Mouse (Mus musculus) heart, embryonic 14.5 days (tissue): ENCODE results near the gene Adam17. TPM values are rescaled to one million over a fixed set of nuclear protein-coding genes. Genes with fewer than 3 reads are reported as not detected.

Experiments
- ATAC-seq: fragments of 200-750 bp; cut with Nextera tagmentation; 2 replicates; pipeline ENCODE4 v1.8.0; 2017; ENCODE audit warnings: low read depth, moderate TSS enrichment; ENCODE audit not compliant: insufficient number of reproducible peaks, insufficient read depth, low FRiP score
- H3K27ac ChIP-seq, 2 experiments: fragments of 200-500 bp in 1 of 2; fragments of 300-500 bp in 1 of 2; sonication (generic) in 1 of 2; replicated peaks in 1 of 2; 2 replicates each; pipeline ENCODE4 v1.5.1; 2012 to 2014; ENCODE audit warnings: low read depth in 2 of 2, low read length in 2 of 2, control low read depth in 1 of 2, mild to moderate bottlenecking in 1 of 2, mixed read lengths in 1 of 2; ENCODE audit not compliant: control insufficient read depth in 1 of 2, insufficient read depth in 1 of 2
- H3K27me3 ChIP-seq: fragments of 300-500 bp; sonication (generic); 2 replicates; pipeline ENCODE4 v1.6.1; 2014; ENCODE audit warnings: mild to moderate bottlenecking, low read length, control low read depth; ENCODE audit not compliant: control insufficient read depth, insufficient read depth
- H3K36me3 ChIP-seq: fragments of 300-500 bp; sonication (generic); 2 replicates; pipeline ENCODE4 v1.6.1; 2014; ENCODE audit warnings: mild to moderate bottlenecking, control low read depth, low read length, mixed read lengths; ENCODE audit not compliant: control insufficient read depth, insufficient read depth
- H3K4me1 ChIP-seq, 2 experiments: fragments of 200-500 bp in 1 of 2; fragments of 300-500 bp in 1 of 2; sonication (generic) in 1 of 2; 2 replicates each; pipeline ENCODE4 v1.6.1; 2012 to 2014; ENCODE audit warnings: low read length in 2 of 2, control low read depth in 1 of 2, mixed read lengths in 1 of 2; ENCODE audit not compliant: control insufficient read depth in 2 of 2, insufficient read depth in 2 of 2
- H3K4me2 ChIP-seq: fragments of 300-500 bp; sonication (generic); 2 replicates; pipeline ENCODE4 v1.6.1; 2014; ENCODE audit warnings: mild to moderate bottlenecking, low read length
- H3K4me3 ChIP-seq, 2 experiments: fragments of 200-500 bp in 1 of 2; fragments of 300-500 bp in 1 of 2; sonication (generic) in 1 of 2; 2 replicates each; pipeline ENCODE4 v1.5.1; 2012 to 2014; ENCODE audit warnings: low read length in 2 of 2, mild to moderate bottlenecking in 2 of 2, control low read depth in 1 of 2, low read depth in 1 of 2, moderate library complexity in 1 of 2; ENCODE audit not compliant: control insufficient read depth in 1 of 2, insufficient read depth in 1 of 2
- H3K9ac ChIP-seq: fragments of 300-500 bp; sonication (generic); 2 replicates; pipeline ENCODE4 v1.6.1; 2014; ENCODE audit warnings: mild to moderate bottlenecking, low read length
- H3K9me3 ChIP-seq: fragments of 300-500 bp; sonication (generic); 2 replicates; pipeline ENCODE4 v1.6.1; 2016; ENCODE audit warnings: low read length, control low read depth; ENCODE audit not compliant: control insufficient read depth
- WGBS: fragments of 180-500 bp; shearing (Covaris S2); extraction: QIAGEN DNeasy Blood & Tissue Kit; methylation state at CpG from one replicate; pipeline ENCODE4 v1.1.7; 2014; 5-methylcytosine and 5-hydroxymethylcytosine counted together
- polyA plus RNA-seq: library from polyadenylated mRNA; unstranded; fragments of >200 nt; fragmentation: Nextera tagmentation; extraction: Ambion mirVana; gene quantifications from 2 replicates; pipeline ENCODE4 v1.2.1, GENCODE M21; 2014

Adam17 gene
- polyA plus RNA-seq, 1 experiment from 2014 or later: 30.2 TPM

DNA sequence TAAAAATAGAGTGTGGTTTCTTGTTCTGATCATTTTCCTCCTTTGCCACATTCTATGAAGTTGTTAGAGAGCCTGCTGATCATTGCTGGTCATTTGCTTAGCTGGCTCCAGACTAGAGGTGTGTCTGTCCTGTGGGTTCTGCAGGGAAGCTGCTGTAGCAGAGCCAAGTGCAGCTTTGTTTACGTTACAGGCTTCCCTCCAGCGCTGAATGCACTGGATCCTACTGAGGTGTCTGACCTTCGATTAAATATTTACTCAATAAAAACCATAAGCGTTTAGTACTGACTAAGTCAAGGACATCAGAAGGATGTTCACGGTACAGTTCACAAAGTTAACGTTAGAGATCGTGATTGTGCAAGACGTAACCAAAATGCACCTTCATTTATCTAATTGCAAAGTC, 71.5 kb downstream of the Adam17 start:
- Histone ChIP-seq H3K4me1 (no peaks in the 10 kb centered on the region), H3K27me3 (no peaks in the 10 kb centered on the region)
- 89% methylated on average over 8 of the region's 8 CpGs for WGBS

DNA sequence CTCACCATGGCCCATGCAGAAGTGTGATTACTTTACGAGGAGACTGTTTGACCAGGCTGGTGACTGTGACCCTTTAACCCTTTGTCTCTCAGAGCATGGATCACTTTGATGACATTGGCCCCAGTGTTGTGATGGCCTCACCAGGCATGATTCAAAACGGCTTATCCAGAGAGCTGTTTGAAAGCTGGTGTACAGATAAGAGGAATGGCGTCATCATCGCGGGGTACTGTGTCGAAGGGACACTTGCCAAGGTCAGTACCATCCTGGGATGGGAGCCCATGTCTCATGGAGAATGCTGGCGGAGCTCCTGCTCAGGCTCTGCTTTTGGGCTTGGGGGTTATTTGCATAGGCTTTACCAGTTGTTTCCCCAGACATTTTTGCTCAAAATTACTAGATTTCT, 72.1 kb downstream of the Adam17 start:
- 71% methylated on average over 7 of the region's 7 CpGs for WGBS
- Histone ChIP-seq H3K27ac (no peak overlapping the region), H3K9ac (no peak overlapping the region), H3K4me3 (no peak overlapping the region), H3K36me3 (peaks cover 97% of the 10 kb centered on the region), H3K9me3 (no peaks in the 10 kb centered on the region), H3K4me1 (no peaks in the 10 kb centered on the region), H3K27me3 (no peaks in the 10 kb centered on the region), H3K4me2 (no peak overlapping the region)
- no peak for ATAC-seq

More for the DNA sequence above, 71.5 kb downstream of the Adam17 start:
- Histone ChIP-seq H3K27ac (0 out of 4 replicates have a peak overlapping the region, but pooled peaks of 1 of the 2 experiments have one; percentile 10), H3K9me3 (no peaks in the 10 kb centered on the region), H3K4me3 (no peak overlapping the region), H3K36me3 (peaks cover 97% of the 10 kb centered on the region), H3K9ac (no peak overlapping the region), H3K4me2 (no peak overlapping the region)
- no peak for ATAC-seq

DNA sequence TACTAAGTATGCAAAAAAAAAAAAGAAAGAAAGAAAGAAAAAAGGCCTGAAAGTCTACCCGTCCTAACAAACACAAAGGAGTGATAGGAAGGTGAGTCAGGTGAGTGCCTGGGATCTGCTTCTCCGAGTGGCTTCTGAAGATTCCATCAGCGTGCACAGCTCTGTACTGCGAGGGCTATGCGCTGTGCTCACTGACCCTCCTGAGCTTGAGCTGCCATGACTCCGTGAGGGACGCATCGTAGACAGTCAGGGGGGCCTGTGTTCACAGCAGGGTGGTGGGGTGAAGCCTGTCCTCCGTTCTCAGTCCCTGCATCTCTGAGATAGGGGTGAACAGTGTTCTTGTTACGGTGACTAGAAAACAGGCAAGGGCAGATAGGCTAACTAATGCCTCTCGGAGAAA, 74.6 kb downstream of the Adam17 start:
- WGBS: 88% methylated on average over 11 of the region's 11 CpGs
- Histone ChIP-seq H3K4me2 (no peak overlapping the region), H3K9me3 (no peaks in the 10 kb centered on the region), H3K9ac (no peak overlapping the region), H3K4me3 (no peak overlapping the region), H3K36me3 (peaks cover 96% of the 10 kb centered on the region), H3K27me3 (no peaks in the 10 kb centered on the region), H3K4me1 (no peaks in the 10 kb centered on the region), H3K27ac (no peak overlapping the region)
- no peak for ATAC-seq

DNA sequence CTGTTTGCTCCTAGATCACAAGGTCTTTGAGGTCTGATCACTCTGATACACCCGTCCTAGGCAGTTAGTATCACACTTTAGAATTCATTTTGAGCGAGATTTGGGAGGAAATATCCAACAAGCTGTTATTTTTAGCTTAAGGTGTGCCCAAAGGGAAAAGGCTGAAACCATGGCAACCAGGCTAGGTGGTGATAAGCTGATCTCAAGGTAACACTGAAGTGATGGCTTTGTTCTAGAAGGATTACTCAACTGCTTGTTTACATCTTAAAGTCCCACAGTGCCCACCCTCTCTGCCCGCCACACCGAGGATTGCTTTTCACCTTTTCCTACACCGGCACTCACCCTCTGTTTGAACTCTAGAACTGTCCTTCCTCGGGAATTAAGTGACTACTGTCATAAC, 83.8 kb downstream of the Adam17 start:
- Histone ChIP-seq H3K9me3 (no peaks in the 10 kb centered on the region), H3K4me2 (no peak overlapping the region), H3K27ac (no peak overlapping the region), H3K4me1 (peaks cover 8 to 18% of the 10 kb centered on the region in 2 experiments), H3K9ac (no peak overlapping the region), H3K27me3 (no peaks in the 10 kb centered on the region), H3K4me3 (no peak overlapping the region), H3K36me3 (peaks cover 48% of the 10 kb centered on the region)
- no peak for ATAC-seq
- 79% methylated on average over 6 of the region's 6 CpGs for WGBS

DNA sequence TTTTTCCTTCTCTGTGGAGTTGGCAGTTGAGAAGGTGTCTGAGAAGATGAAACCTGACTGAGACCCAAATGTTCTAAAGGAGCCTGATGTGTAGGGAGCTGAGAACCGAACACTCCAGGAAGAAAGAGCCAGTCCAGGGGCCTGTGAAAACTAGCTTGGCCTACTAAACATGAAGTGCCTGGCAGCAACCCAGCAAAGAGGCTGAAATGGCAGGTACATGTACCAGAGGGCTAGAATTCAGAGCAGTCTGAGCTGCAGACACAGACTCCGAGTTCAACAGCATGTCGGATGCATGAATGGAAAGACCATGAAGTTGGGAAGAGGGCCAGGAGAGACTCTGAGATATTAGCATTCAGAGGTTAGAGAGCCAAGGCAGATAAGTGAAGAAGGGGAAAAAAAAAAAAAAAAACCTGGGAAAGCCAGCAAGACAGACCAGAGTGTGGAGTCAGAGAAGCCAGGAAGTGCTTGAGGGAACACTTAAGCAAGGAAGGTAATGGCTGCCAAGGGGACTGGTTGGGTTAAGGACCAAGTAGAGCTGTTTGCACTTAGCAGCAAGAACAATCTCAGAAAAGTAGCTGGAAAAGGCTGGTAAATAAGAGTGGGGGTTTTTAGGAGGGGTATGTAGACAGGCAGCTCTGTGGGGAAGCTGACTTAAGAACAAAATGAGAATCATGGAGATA, 84.6 kb downstream of the Adam17 start:
- Histone ChIP-seq H3K9me3 (no peaks in the 10 kb centered on the region), H3K4me3 (no peak overlapping the region), H3K4me2 (no peak overlapping the region), H3K27ac (peak overlapping the region in 1 of 2 experiments; percentile 32; a peak in 1 of 4 replicates), H3K36me3 (peaks cover 40% of the 10 kb centered on the region), H3K9ac (no peak overlapping the region), H3K4me1 (peaks cover 8 to 18% of the 10 kb centered on the region in 2 experiments), H3K27me3 (no peaks in the 10 kb centered on the region)
- ATAC-seq: no peak
- 70% methylated on average over 3 of the region's 3 CpGs for WGBS

DNA sequence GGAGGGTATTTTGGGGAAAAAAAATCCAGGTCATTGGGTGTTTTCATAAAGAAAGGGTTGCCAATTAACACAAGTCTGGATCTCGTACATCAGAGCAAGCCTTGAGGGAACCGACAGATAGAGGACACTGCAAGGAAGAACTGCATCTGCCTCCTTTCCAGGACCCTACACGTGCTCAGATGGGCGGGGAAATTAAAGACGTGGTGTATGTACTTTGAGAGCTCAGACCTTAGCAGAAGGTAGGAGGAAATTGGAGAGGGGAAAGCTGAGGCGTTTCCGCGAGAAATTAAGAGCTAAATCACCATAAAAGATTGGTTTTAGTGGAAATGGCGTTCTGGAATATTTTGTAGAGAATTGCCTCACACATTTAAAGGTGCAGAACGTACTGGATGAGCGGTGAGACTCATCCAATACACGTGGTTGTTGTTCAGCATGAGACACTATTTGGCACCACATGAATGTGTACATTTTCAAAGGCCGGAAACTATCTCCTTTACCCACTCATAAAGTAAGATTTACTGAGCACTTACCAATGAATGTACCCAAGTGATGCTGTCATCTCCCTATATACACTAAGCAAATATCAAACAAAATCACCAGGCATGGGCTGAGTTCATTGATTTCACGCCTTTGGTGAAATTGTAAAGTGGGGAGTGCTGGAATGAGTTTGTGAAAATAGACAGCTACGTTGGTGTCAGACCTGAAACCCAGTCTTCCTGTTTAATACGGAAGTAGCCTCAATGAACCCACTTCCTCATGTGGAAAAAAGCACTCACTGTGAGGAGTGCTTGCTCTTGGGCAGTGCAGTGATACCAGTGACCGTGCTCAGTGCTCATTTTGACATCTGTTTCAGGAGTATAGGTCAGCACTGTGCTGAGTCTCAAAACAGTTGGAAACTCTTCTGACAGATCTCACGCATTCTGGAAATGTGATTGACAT, 86.5 kb downstream of the Adam17 start:
- 34% methylated on average over 18 of the region's 18 CpGs for WGBS
- peak overlapping the region; percentile 97 for H3K9ac ChIP-seq
- H3K27ac ChIP-seq: peak overlapping the region; percentile 86 to 90
- peaks cover 8 to 18% of the 10 kb centered on the region in 2 experiments for H3K4me1 ChIP-seq
- no peak for ATAC-seq
- H3K4me3 ChIP-seq: peak overlapping the region; percentile 93
- H3K9me3 ChIP-seq: no peaks in the 10 kb centered on the region
- peak overlapping the region; percentile 94 for H3K4me2 ChIP-seq
- H3K27me3 ChIP-seq: no peaks in the 10 kb centered on the region
- peaks cover 21% of the 10 kb centered on the region for H3K36me3 ChIP-seq

DNA sequence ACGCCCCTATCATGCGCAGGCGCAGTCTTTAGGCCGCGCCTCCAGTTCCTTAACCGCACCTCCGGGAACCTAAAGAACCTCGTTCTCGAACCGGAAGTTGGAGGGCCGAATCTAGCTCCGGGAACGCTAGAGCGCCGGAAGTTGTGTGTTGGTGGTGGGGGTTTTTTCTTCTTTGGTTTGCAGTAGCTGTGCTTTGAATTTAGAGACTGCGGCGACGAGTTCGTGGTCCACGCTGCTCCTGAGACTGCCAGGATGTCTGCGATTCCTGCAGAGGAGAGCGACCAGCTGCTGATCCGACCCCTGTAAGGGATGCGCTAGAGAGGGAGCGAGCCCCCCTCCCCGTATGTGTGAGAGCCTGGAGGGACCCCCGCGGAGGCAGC, 87.2 kb downstream of the Adam17 start, which contains the start of gene Itgb1bp1:
Gene Itgb1bp1, minus strand, starts transcription at position 42 of the 380 bp plus-strand sequence.
- Histone ChIP-seq H3K36me3 (peaks cover 14% of the 10 kb centered on the region), H3K9me3 (no peaks in the 10 kb centered on the region), H3K4me3 (peak within 1 kb of the TSS; percentile 93), H3K4me1 (peaks cover 8 to 18% of the 10 kb centered on the region in 2 experiments), H3K4me2 (peak within 1 kb of the TSS; percentile 94), H3K27ac (peak within 1 kb of the TSS; percentile 86 to 90), H3K27me3 (no peaks in the 10 kb centered on the region), H3K9ac (peak within 1 kb of the TSS; percentile 97)
- 0% methylated on average over 28 of the region's 28 CpGs for WGBS
- ATAC-seq: peak; percentile 93
